Mouse (Mus musculus) lung, postnatal 10 days (tissue): ENCODE measurements around the gene Card11.
A peak's percentile ranks its signal among the peaks of the same experiment; 100 is the strongest.

Source experiments
- DNase-seq: peaks from one replicate; pipeline ENCODE4 v3.0.0; 2021

Gene Card11

GRCm38 (mm10) chr5:140900866-140901265 is 99.5 kb downstream of the Card11 start:
- peak; percentile 79 for DNase-seq

GRCm38 (mm10) chr5:140891080-140891479 is 109.3 kb downstream of the Card11 start:
- DNase-seq = peak; percentile 60

DNA sequence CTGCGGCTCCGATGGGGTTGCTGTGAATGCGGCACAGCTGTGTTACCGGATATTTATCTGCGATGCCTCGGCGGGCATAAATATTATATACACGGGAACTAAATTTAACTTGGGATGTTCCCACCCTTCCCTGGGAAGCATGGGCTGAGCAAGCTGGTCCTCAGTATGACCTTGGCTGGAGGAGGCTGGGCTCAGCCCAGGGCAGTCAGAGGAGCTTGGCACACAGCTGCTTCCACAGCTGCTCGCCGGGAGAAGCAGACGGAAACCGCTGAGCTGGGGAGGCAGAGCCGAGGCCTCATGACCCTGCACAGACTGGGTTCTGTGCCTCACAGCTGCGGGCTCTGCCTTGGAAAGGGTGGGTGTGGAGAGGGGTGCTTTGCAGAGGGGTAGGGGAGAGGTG is 110.3 kb downstream of the Card11 start:
- peak; percentile 85 for DNase-seq

- peak; percentile 80 for DNase-seq
These were observed 110.8 kb downstream of the Card11 start for GRCm38 (mm10) chr5:140889539-140889938.

GRCm38 (mm10) chr5:140887871-140888270 is 112.5 kb downstream of the Card11 start:
- DNase-seq = peak; percentile 45

DNA sequence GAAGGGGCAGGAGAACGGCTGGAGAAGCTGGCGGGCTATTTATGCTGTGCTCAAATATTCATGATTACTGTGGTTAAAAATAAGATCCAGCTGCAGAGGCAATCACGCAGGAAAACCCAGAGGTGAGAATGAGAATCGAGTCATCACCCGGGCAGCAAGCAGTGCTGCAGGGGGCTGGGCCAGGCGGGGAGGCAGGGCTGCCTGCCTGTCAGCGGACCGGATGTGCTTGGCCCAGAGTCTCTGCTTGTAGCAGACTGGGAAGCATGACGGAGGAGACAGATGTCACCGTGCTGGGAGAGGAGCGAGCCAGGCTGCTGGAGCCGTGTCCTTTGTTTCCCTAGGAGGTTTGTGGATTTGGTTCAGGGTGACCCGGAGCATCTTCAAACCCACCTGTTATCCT is 115.4 kb downstream of the Card11 start:
- peak; percentile 76 for DNase-seq

GRCm38 (mm10) chr5:140882391-140882790 is 118.0 kb downstream of the Card11 start:
- no peak for DNase-seq

DNA sequence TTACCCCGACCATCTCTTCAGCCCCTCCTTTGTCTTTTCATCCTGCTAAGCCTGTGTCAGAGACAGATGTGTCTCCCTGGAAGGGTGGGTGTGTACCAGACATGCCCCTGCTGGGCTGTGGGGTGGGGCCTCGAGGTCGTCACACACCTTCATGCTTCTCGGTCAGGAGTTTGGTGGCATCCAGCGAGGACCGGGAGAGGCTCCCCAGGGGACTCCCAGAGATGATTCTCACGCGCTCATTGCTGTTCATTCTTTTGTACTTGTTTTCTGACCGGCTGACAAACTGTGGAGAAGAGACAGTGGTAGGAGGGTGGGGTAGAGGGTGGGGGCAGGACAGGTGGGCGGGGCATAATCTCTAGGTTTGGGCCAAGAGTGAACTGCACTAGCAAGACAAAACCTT is 120.2 kb downstream of the Card11 start:
- DNase-seq = no peak

DNA sequence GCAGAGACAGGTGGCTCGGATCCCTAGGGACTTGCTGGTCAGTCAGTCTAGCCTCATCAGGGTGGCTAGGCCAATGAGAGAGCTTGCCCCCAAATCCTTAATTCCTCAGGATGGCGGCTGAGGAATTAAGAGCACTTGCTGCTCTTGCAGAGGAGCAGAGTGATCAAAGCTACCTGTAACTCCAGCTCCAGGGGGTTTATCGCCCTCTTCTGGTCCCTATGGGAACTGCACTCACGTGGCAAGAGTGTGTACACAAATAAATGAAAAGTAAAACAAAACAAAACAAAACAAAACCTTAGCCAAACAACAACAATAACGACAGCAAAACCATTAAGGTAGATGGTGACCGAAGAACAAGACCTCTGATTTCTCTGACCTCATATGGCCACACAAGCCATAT is 121.7 kb downstream of the Card11 start:
- DNase-seq = no peak

GRCm38 (mm10) chr5:140873736-140874307 is 126.6 kb downstream of the Card11 start:
- no peak for DNase-seq

GRCm38 (mm10) chr5:140873039-140873551 is 127.3 kb downstream of the Card11 start:
- peak; percentile 55 for DNase-seq

GRCm38 (mm10) chr5:140872532-140873038 is 127.8 kb downstream of the Card11 start:
- DNase-seq = peak; percentile 50

DNA sequence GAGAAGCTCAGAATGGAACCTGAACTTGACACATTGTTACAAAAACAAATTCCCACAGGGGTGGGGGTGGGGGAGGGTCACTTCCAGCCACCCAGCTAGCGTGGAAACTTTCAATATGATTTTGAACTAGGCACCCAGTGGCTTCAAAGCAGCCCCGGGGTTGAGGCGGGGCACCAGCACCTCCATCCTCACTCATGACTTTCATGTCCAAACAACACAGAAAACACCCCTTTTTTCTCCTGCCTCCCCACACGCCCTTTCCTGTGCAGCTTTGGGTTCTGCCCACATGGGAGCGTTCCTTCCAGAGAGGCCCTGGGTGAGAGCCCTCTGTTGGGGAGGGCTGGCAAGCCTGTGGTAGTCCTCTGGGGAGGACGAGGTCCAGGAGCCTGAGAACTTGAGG is 129.1 kb downstream of the Card11 start:
- no peak for DNase-seq

- DNase-seq = peak; percentile 74
These were observed 131.3 kb downstream of the Card11 start for GRCm38 (mm10) chr5:140869034-140869433.

DNA sequence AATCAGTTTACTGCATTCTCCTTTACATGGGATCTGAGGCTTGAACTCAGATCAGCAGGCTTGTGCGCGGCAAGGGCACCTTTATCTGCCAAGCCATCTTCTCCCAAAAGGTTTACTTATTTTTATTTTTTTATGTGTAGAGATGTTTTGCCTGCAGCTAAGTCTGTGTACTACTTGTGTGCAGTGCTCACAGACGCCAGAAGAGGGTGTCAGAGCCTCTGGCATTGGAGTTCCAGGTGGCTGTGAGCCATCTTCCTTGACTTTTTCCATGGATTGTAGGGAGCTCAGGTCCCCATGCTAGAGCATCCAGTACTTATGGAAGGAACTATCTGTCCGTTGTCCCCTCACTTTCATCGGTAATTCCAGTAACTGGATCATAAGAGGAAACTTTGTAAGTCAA is 140.7 kb downstream of the Card11 start:
- DNase-seq = no peak

- DNase-seq = no peak
These were observed 142.0 kb downstream of the Card11 start for GRCm38 (mm10) chr5:140858335-140858734.

- no peak for DNase-seq
These were observed 142.8 kb downstream of the Card11 start for GRCm38 (mm10) chr5:140857432-140858154.

DNA sequence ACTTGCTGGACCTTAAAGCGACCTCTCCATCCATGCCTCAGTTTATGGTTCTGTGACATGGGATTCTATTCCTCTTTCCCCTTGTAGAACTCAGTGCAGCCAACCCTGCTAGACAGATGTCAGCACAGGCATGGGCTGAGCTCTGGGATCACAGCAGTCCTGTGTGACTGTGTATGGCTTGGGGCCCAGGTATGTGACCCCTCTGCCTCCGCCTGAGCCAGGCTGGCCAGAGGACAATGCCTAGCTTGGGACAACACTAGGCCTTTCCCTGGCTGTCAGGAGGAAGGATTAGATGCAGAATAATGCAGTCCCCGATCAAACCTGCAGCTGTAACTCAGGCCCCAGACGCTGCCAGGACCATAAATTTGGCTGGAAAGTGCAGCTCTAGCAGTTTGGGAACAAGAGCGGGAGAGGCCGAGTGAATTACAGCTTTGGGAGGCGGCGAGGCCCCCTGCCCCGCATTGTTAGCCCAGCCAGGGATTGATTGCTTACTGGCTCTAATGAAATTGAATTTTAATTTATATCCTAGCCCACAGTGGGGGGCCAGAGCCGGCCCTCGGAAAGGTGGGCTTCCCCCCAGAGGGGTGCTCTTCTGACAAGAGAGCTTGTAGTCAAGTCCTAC is 144.4 kb downstream of the Card11 start:
- DNase-seq = no peak

DNA sequence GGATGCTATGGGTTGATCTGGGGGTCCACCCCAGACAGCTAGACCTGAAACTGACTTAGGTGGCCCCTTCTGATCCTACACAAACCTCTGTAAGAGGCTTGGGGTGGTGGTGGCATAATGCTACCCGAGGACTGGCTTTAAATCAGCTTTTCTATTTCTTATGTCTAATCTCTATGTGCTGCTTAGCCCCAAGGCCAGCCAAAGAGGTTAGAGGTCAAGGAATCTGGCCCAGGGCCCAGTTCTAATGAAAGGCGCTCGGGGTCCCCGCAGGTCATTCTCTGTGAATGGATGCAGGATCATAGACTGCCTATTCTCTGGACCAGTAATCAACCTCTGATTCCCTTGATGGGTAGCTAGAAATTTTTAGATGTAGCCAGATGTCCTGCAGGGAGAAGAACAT is 145.7 kb downstream of the Card11 start:
- DNase-seq = no peak

GRCm38 (mm10) chr5:140853723-140854122 is 146.7 kb downstream of the Card11 start:
- no peak for DNase-seq

DNA sequence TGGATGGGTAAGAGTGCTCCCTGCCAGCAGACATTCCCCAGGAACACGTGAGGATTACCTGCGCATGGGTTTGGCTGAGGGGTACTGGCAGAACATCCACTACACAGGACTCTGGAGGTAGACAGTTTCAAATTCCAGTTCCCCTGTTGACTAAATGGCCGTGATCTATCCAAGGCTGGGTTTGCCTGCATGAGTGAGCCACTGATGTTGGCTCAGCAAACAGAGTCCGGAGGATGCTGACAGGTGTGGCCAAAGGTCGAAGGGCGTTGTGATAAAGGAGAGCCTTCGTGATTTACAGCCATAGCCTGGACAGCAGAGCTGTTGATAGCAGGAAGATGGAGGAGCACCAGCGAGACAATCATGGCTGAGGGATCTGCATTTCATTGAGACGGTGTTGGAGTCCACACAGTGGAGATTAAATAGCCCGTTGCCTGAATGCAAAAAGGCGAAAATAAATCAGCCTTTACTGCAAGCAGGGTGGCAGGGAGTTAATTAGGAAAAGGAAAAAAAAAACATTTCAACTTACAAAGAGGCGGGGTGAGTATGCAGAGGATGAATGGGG is 147.9 kb downstream of the Card11 start:
- DNase-seq = no peak

DNA sequence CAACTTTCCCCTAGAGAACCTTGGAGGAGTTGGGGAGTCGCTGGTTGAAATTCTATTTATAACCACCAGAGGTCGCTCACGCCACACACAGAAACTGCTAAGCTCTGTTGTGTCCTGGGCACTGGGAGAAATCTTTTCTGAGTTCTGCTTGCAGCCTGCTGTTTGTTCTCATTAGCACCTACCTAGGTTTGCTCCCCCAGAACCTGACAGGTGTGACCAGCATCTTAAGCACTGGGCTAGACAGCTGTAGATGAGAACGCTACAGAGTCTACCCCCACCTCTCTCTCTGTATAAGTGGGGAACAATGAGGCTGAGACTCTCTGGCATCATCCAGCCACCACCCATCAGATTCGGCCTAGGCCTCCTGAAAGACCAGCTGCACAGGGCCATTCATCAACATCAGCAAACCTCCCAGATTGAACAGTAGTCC is 153.1 kb downstream of the Card11 start:
- peak; percentile 50 for DNase-seq

DNA sequence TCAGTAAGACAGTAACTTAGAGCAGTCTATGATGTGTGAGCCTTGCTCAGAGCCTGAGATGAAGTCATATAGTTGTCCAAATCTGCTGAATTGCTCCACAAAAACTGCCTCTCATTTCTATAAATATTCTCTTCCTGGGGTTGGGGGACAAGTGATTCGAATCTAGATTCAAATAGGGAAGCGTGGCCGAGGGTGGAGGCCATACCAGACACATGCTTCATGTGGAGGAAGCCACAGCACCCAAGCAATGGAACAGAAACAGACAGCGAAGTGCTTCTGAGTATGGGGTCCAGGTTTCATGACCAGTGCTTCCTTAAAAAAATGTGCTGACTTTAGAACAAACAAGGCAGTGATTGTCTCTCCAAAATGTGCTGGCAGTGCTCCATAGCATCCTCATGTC is 158.4 kb downstream of the Card11 start:
- no peak for DNase-seq

GRCm38 (mm10) chr5:140831064-140831431 is 169.3 kb downstream of the Card11 start:
- DNase-seq = no peak
